Mouse (Mus musculus) kidney, embryonic 14.5 days (tissue): ENCODE measurements around the gene Irx1. TPM values are rescaled to one million over a fixed set of nuclear protein-coding genes. Genes with fewer than 3 reads are reported as not detected.

Experiments used
- ATAC-seq: fragments of 200-750 bp; cut with Nextera tagmentation; 2 replicates; pipeline ENCODE4 v1.8.0; 2017; ENCODE audit warnings: moderate number of reproducible peaks, mild to moderate bottlenecking, moderate TSS enrichment, moderate library complexity; ENCODE audit not compliant: low FRiP score, low TSS enrichment
- H3K27ac ChIP-seq: fragments of 300-500 bp; sonication (generic); 2 replicates; pipeline ENCODE4 v1.5.1; 2014; ENCODE audit warnings: low read depth, mild to moderate bottlenecking, low read length, moderate library complexity, mixed read lengths
- H3K27me3 ChIP-seq: fragments of 300-500 bp; sonication (generic); 2 replicates; pipeline ENCODE4 v1.6.1; 2014; ENCODE audit warnings: mild to moderate bottlenecking, low read length; ENCODE audit not compliant: control insufficient read depth, insufficient read depth
- H3K36me3 ChIP-seq: fragments of 300-500 bp; sonication (generic); 2 replicates; pipeline ENCODE4 v1.6.1; 2014; ENCODE audit warnings: low read length, mixed read lengths; ENCODE audit not compliant: control insufficient read depth, insufficient read depth
- H3K4me1 ChIP-seq: fragments of 300-500 bp; sonication (generic); 2 replicates; pipeline ENCODE4 v1.6.1; 2014; ENCODE audit warnings: low read length, mixed read lengths; ENCODE audit not compliant: control insufficient read depth, insufficient read depth
- H3K4me2 ChIP-seq: fragments of 300-500 bp; sonication (generic); replicated peaks from 2 replicates; pipeline ENCODE4 v1.6.1; 2014; ENCODE audit warnings: low read depth, mild to moderate bottlenecking, low read length
- H3K4me3 ChIP-seq: fragments of 300-500 bp; sonication (generic); 2 replicates; pipeline ENCODE4 v1.5.1; 2014; ENCODE audit warnings: mild to moderate bottlenecking, low read length
- H3K9ac ChIP-seq: fragments of 300-500 bp; sonication (generic); 2 replicates; pipeline ENCODE4 v1.6.1; 2014; ENCODE audit warnings: low read depth, mild to moderate bottlenecking, low read length, moderate library complexity
- H3K9me3 ChIP-seq: fragments of 300-500 bp; sonication (generic); 2 replicates; pipeline ENCODE4 v1.6.1; 2016; ENCODE audit warnings: low read length; ENCODE audit not compliant: control insufficient read depth
- WGBS: fragments of 180-500 bp; shearing (Covaris S2); extraction: QIAGEN DNeasy Blood & Tissue Kit; methylation state at CpG from one replicate; pipeline ENCODE4 v1.1.7; 2014; 5-methylcytosine and 5-hydroxymethylcytosine counted together
- polyA plus RNA-seq: library from polyadenylated mRNA; unstranded; fragments of >200 nt; fragmentation: Nextera tagmentation; extraction: Ambion mirVana; gene quantifications from 2 replicates; pipeline ENCODE4 v1.2.1, GENCODE M21; 2014

Irx1 gene
- polyA plus RNA-seq, 1 experiment from 2014 or later, result 2.1 TPM

DNA sequence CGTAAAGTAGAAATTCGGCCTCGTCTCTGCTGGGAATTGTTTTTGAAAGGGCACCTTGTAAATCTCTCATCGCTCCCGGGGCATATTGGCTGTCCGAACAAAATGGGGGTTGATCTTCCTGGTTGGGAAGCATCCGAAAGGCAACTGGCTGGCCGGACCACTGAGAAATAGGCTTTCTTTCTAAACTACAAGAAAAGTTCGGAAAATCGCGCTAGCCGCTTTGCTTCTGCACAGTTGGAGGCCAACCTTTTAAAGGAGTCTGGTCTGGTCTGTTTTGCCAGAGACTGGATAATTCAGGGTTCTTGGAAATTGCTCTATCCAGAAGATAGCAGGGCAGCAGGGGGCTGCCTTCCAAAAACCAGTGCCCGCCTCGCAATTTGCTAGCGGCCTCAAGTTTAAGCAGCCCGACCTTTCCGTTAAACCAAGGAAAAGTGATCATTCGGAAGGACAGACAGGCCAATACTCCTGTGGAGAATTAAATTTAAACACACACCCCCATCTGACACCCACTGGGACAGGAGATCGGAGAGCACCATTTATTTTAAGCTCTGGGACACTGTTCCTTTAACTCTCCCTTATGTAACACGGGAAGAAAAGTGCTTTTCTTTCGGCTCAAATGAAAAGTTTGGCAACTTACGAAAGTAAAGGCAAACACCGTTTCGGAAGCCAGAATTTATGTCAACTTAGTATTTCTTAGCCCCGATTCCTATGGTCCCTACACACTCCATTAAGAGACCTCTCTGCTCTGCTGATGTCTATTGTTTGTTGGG lies 1.4 kb downstream of the Irx1 start:
- no peaks in the 10 kb centered on the region for H3K36me3 ChIP-seq
- no peak overlapping the region for H3K4me2 ChIP-seq
- H3K9ac ChIP-seq, result peak overlapping the region; percentile 51; the same call in 1 of the 2 replicates
- WGBS, result under 1% methylated on average over 25 of the region's 25 CpGs
- H3K9me3 ChIP-seq, result no peaks in the 10 kb centered on the region
- H3K4me3 ChIP-seq, result peak overlapping the region; percentile 46
- H3K27ac ChIP-seq, result no peak overlapping the region
- peaks cover 95% of the 10 kb centered on the region for H3K27me3 ChIP-seq
- ATAC-seq, result no peak
- peaks cover 10% of the 10 kb centered on the region; the same call in 1 of the 2 replicates for H3K4me1 ChIP-seq

DNA sequence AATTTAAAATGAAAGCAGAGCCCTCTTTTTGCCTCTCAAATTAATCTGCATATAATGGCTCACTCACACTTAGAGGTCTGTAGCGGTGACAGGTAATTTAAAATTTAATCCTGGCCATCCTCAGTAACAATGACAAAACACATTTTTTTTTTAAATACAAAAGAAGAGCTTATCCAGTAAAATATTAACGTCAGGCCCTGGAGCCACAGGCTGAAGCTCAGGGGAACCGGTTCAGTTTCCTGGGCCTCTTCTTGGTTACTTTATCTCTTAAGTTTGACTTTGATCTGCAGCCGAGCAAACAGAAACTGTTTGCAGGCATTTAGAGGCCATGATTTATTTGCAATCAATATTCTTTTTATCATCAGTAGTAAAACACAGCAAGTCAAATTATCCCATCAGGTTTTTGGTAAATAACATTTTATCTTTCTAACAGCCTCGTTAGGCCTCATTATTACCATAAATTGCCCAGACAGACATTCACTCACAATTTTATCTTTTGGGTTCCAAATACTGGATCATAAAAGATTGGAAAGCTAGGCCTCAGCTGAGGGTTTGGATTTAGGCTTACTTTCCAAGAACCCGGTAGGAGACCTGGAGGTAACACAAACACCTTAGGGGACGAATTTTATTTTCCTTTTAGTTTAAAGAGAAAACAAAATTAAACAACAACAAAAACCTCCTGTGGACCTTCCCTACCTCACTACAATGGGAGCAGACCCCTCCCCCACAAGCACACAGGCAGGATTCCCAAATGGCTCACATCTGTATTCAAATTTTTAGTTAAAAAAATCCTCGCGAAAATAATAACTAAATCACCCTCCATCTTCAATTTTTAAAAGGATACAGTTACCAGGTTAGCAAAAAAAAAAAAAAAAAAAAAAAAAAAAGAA lies 2.4 kb downstream of the Irx1 start:
- 4% methylated on average over 9 of the region's 9 CpGs for WGBS
- Histone ChIP-seq H3K4me1 (peaks cover 10% of the 10 kb centered on the region; the same call in 1 of the 2 replicates), H3K27ac (no peak overlapping the region), H3K9ac (no peak overlapping the region), H3K4me3 (no peak overlapping the region), H3K27me3 (peaks cover 95% of the 10 kb centered on the region), H3K9me3 (no peaks in the 10 kb centered on the region), H3K36me3 (no peaks in the 10 kb centered on the region), H3K4me2 (no peak overlapping the region)
- ATAC-seq, result no peak

GRCm38 (mm10) chr13:71960277-71960672 lies 3.2 kb downstream of the Irx1 start:
- Histone ChIP-seq H3K4me3 (peak overlapping the region; percentile 25; the same call in 1 of the 2 replicates), H3K4me1 (peaks cover 10% of the 10 kb centered on the region; the same call in 1 of the 2 replicates), H3K4me2 (no peak overlapping the region), H3K27me3 (peaks cover 95% of the 10 kb centered on the region), H3K27ac (no peak overlapping the region), H3K9ac (no peak overlapping the region), H3K36me3 (no peaks in the 10 kb centered on the region), H3K9me3 (no peaks in the 10 kb centered on the region)
- 0% methylated on average over 9 of the region's 9 CpGs for WGBS
- no peak for ATAC-seq

- no peaks in the 10 kb centered on the region for H3K9me3 ChIP-seq
- ATAC-seq, result peak; percentile 51
- H3K4me3 ChIP-seq, result peak overlapping the region; percentile 25
- peaks cover 10% of the 10 kb centered on the region; the same call in 1 of the 2 replicates for H3K4me1 ChIP-seq
- no peak overlapping the region for H3K27ac ChIP-seq
- peak overlapping the region; percentile 25; the same call in 1 of the 2 replicates for H3K4me2 ChIP-seq
- 0 out of 2 replicates have a peak overlapping the region, but pooled peaks have one; percentile 13 for H3K9ac ChIP-seq
- WGBS, result 1% methylated on average over 66 of the region's 76 CpGs
- H3K36me3 ChIP-seq, result no peaks in the 10 kb centered on the region
- H3K27me3 ChIP-seq, result peaks cover 95% of the 10 kb centered on the region
Observed at GRCm38 (mm10) chr13:71959361-71960276, 3.9 kb downstream of the Irx1 start.

DNA sequence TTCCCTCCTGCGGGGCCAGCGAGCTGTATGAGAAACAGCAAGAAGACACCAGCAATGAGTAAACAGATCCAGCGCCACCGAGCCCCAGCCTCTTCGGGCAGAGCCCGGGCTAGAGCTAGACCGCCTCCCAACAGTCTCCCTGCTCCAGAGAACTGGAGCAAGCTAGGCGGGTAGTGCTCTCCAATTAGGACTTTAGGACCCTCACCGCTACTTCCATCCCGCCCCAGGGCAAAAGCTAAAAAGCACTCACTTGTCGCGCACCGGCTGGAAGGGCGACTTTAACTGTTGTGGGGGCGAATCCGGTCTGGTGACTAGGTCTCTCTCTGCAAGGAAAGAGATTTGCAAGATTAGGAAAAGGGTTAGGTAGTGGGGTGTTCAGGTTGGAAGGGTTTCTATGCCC lies 4.9 kb downstream of the Irx1 start:
- Histone ChIP-seq H3K9ac (no peak overlapping the region), H3K4me3 (peak overlapping the region; percentile 7; the same call in 1 of the 2 replicates), H3K9me3 (no peaks in the 10 kb centered on the region), H3K27ac (no peak overlapping the region), H3K4me2 (no peak overlapping the region), H3K4me1 (peaks cover 10% of the 10 kb centered on the region; the same call in 1 of the 2 replicates), H3K27me3 (peaks cover 95% of the 10 kb centered on the region), H3K36me3 (no peaks in the 10 kb centered on the region)
- ATAC-seq, result no peak
- WGBS, result under 1% methylated on average over 16 of the region's 16 CpGs

- H3K4me3 ChIP-seq, result peak overlapping the region; percentile 8
- H3K9ac ChIP-seq, result 0 out of 2 replicates have a peak overlapping the region, but pooled peaks have one; percentile 28
- H3K27me3 ChIP-seq, result peaks cover 93% of the 10 kb centered on the region
- H3K4me2 ChIP-seq, result no peak overlapping the region
- no peak for ATAC-seq
- 0 out of 2 replicates have a peak, but pooled peaks cover 4% of the 10 kb centered on the region for H3K4me1 ChIP-seq
- H3K9me3 ChIP-seq, result no peaks in the 10 kb centered on the region
- 1% methylated on average over 21 of the region's 21 CpGs for WGBS
- H3K36me3 ChIP-seq, result no peaks in the 10 kb centered on the region
- H3K27ac ChIP-seq, result no peak overlapping the region
Observed at GRCm38 (mm10) chr13:71957811-71958351, 5.6 kb downstream of the Irx1 start.

GRCm38 (mm10) chr13:71957147-71957546 lies 6.4 kb downstream of the Irx1 start:
- no peak overlapping the region for H3K9ac ChIP-seq
- H3K27ac ChIP-seq, result no peak overlapping the region
- no peak overlapping the region; the same call in 1 of the 2 replicates for H3K4me3 ChIP-seq
- no peaks in the 10 kb centered on the region for H3K4me1 ChIP-seq
- H3K27me3 ChIP-seq, result peaks cover 91% of the 10 kb centered on the region
- no peak overlapping the region for H3K4me2 ChIP-seq
- H3K36me3 ChIP-seq, result no peaks in the 10 kb centered on the region
- under 1% methylated on average over 18 of the region's 18 CpGs for WGBS
- no peaks in the 10 kb centered on the region for H3K9me3 ChIP-seq
- ATAC-seq, result no peak

DNA sequence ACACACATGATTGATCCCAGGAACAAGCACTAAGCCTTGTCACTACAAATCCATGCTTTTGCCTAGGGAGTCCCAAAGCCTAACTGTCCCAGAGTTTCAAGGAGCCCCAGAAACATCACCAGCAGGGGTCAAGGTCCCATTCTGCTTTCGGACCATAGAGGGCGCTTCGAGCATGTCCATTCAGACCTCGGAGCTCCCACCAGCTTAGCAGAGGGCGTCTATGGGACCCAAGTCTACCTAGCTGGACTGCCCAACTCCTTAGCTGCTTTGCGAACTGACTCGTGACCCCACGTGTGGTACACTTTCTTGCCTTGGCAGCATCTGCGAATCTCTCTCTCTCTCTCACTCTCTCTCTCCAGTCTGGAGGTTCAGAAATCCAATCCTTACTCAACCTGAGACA lies 7.0 kb downstream of the Irx1 start:
- Histone ChIP-seq H3K27me3 (peaks cover 93% of the 10 kb centered on the region), H3K4me2 (no peak overlapping the region), H3K9ac (no peak overlapping the region), H3K4me1 (no peaks in the 10 kb centered on the region), H3K36me3 (no peaks in the 10 kb centered on the region), H3K27ac (no peak overlapping the region), H3K4me3 (no peak overlapping the region), H3K9me3 (no peaks in the 10 kb centered on the region)
- no peak; the same call in 1 of the 2 replicates for ATAC-seq
- WGBS, result under 1% methylated on average over 9 of the region's 9 CpGs
